ENCODE assay signal across 11 mouse cellular contexts in genomic region chr8:72380656-72381055, GRCm38 (mm10). TPM values are rescaled to one million over a fixed set of nuclear protein-coding genes. Genes with fewer than 3 reads are reported as not detected.
DNase-seq lines count a peak whose midpoint lies in the region.
"Had no signal": no experiment of that assay in that cellular context is flagged by ENCODE, and none has a peak within 500 bp of the region (broad histone marks: within the 10 kb centered on the region; RNA-seq: fewer than 3 reads in every experiment).

No protein-coding gene starts in this region.

- intact Hi-C loops in left cerebral cortex, postnatal 14 days (cut with DNase I) = no loop called here

- DNase-seq in brain, adult 2 months (ENCODE audit: low read depth, low spot score) = peak; percentile 78
- DNase-seq in cerebellum, adult 18-20 months = peak; percentile 53 to 70
- peak; percentile 76 for DNase-seq in cerebellum, adult 9-11 months
- DNase-seq in cerebellum, postnatal 36 days = peak; percentile 56 to 57
- DNase-seq in retina, embryonic 14.5 days (ENCODE audit: low spot score) = no peak
- DNase-seq in gastrocnemius, adult 8-10 months (ENCODE audit: low spot score in 2 of 2) = no peak
- no peak for DNase-seq in left cerebral cortex, postnatal 14 days (ENCODE audit: low spot score in 2 of 2)
- DNase-seq: adrenal gland, postnatal 14 days; forebrain, postnatal 0 days; gastrocnemius, postnatal 25 days; kidney, adult 11 months had no signal

RNA-seq across cellular contexts. Expression of gene Eps15l1, which starts 40.6 kb away (rescaled TPM):
- total RNA-seq in gastrocnemius, adult 8-10 months (2022) = 10 to 100 TPM; 16.3 to 22.2 (median 20.9) TPM
- 10 to 100 TPM; 63.3 to 69.5 TPM for total RNA-seq in left cerebral cortex, postnatal 14 days (2021)

Comparison
In these comparisons a context has a peak if more than half of its experiments do, and no peak if none do; other contexts are left out.
1. DNase-seq: peak in brain, adult 2 months (single experiment), cerebellum, adult 18-20 months (2 of 2), cerebellum, adult 9-11 months (single experiment) and cerebellum, postnatal 36 days (2 of 2); none in retina, embryonic 14.5 days (single experiment), gastrocnemius, adult 8-10 months (0 of 2) and left cerebral cortex, postnatal 14 days (0 of 2).